Mouse (Mus musculus) hindbrain, postnatal 0 days (tissue): ENCODE measurements at regions not wholly inside any gene's neighbourhood (a gene's known extent, or its start where the extent isn't known, plus 50 kb on each side); places are given as distances from the start of the nearest gene placed in this dataset.
A peak's percentile ranks its signal among the peaks of the same experiment; 100 is the strongest.

Experiments used
- ATAC-seq: fragments of 200-750 bp; cut with Nextera tagmentation; 2 replicates; pipeline ENCODE4 v1.8.0; 2017; ENCODE audit warnings: mild to moderate bottlenecking, moderate TSS enrichment, moderate library complexity
- DNase-seq: peaks from one replicate; pipeline ENCODE4 v3.0.0-alpha.2; 2015; ENCODE audit warnings: low spot score
- H3K27ac ChIP-seq: fragments of 300-500 bp; sonication (generic); 2 replicates; pipeline ENCODE4 v1.5.1; 2014; ENCODE audit warnings: mild to moderate bottlenecking
- H3K27me3 ChIP-seq: fragments of 300-500 bp; sonication (generic); 2 replicates; pipeline ENCODE4 v1.6.1; 2014; ENCODE audit warnings: low read length, mixed read lengths; ENCODE audit not compliant: insufficient read depth
- H3K36me3 ChIP-seq: fragments of 300-500 bp; sonication (generic); 2 replicates; pipeline ENCODE4 v1.6.1; 2014; ENCODE audit warnings: low read length, mixed read lengths; ENCODE audit not compliant: insufficient read depth
- H3K4me1 ChIP-seq: fragments of 300-500 bp; sonication (generic); 2 replicates; pipeline ENCODE4 v1.6.1; 2014; ENCODE audit warnings: antibody characterized with exemption, low read length, mixed read lengths; ENCODE audit not compliant: insufficient read depth
- H3K4me2 ChIP-seq: fragments of 300-500 bp; sonication (generic); 2 replicates; pipeline ENCODE4 v1.6.1; 2014; ENCODE audit warnings: low read depth, mild to moderate bottlenecking, low read length, moderate library complexity, mixed read lengths
- H3K4me3 ChIP-seq: fragments of 300-500 bp; sonication (generic); 2 replicates; pipeline ENCODE4 v1.5.1; 2014; ENCODE audit warnings: low read length
- H3K9ac ChIP-seq: fragments of 300-500 bp; sonication (generic); replicated peaks from 2 replicates; pipeline ENCODE4 v1.6.1; 2014; ENCODE audit warnings: mild to moderate bottlenecking, low read length, moderate library complexity, mixed read lengths
- H3K9me3 ChIP-seq: fragments of 300-500 bp; sonication (generic); 2 replicates; pipeline ENCODE4 v1.6.1; 2016; ENCODE audit warnings: low read length, mixed read lengths
- CTCF ChIP-seq: IDR thresholded peaks from 2 replicates; pipeline ENCODE4 v1.5.1; 2016; ENCODE audit warnings: antibody characterized with exemption, control low read depth, low read depth
- WGBS: fragments of 180-500 bp; shearing (Covaris S2); extraction: QIAGEN DNeasy Blood & Tissue Kit; methylation state at CpG from one replicate; pipeline ENCODE4 v1.1.7; 2014; 5-methylcytosine and 5-hydroxymethylcytosine counted together

- Histone ChIP-seq H3K4me2 (no peak overlapping the region), H3K27ac (no peak overlapping the region), H3K4me1 (no peaks in the 10 kb centered on the region), H3K4me3 (no peak overlapping the region), H3K9me3 (no peaks in the 10 kb centered on the region), H3K27me3 (no peaks in the 10 kb centered on the region), H3K9ac (no peak overlapping the region), H3K36me3 (no peaks in the 10 kb centered on the region)
- WGBS, result 67% methylated on average over 2 of the region's 2 CpGs
- no peak for DNase-seq
- no peak for TF ChIP-seq CTCF
- ATAC-seq, result no peak
These were observed 61.3 kb downstream of the Tmem17 start for GRCm38 (mm10) chr11:22573166-22573565.

GRCm38 (mm10) chr11:22573802-22574201 is 61.9 kb downstream of the Tmem17 start:
- 70% methylated on average over 3 of the region's 3 CpGs for WGBS
- H3K4me3 ChIP-seq, result no peak overlapping the region
- no peak for TF ChIP-seq CTCF
- H3K9ac ChIP-seq, result no peak overlapping the region
- no peak for DNase-seq
- H3K27me3 ChIP-seq, result no peaks in the 10 kb centered on the region
- H3K4me2 ChIP-seq, result no peak overlapping the region
- H3K27ac ChIP-seq, result no peak overlapping the region
- no peaks in the 10 kb centered on the region for H3K36me3 ChIP-seq
- no peaks in the 10 kb centered on the region for H3K4me1 ChIP-seq
- no peak for ATAC-seq
- H3K9me3 ChIP-seq, result no peaks in the 10 kb centered on the region

DNA sequence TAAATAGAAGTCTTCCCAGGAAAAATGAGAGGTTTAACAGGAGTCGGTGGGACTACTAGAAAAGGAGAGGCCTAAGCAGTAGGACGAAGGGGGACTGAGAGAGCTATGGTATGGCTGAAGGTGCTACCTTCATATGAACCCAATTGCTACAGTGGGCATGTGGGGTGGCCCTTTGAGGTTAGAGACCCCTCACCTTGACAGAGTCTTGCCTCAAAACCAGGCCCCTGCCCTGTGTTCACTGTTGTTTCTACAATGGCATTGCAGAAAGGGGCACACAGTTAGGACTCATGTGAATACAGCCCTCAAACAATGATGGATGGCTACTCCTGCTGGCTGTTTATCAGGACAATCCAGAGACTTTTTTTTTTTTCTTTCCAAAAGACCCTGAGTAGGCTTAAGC is 62.6 kb downstream of the Tmem17 start:
- no peak for TF ChIP-seq CTCF
- H3K27ac ChIP-seq, result no peak overlapping the region
- H3K36me3 ChIP-seq, result no peaks in the 10 kb centered on the region
- no peak overlapping the region for H3K9ac ChIP-seq
- ATAC-seq (no peak), DNase-seq (no peak)
- no peaks in the 10 kb centered on the region for H3K4me1 ChIP-seq
- no peak overlapping the region for H3K4me3 ChIP-seq
- no peaks in the 10 kb centered on the region for H3K9me3 ChIP-seq
- WGBS, result 86% methylated on average over 2 of the region's 2 CpGs
- H3K4me2 ChIP-seq, result no peak overlapping the region
- H3K27me3 ChIP-seq, result no peaks in the 10 kb centered on the region

GRCm38 (mm10) chr11:22584100-22584487 is 72.2 kb downstream of the Tmem17 start:
- no peak for TF ChIP-seq CTCF
- H3K27ac ChIP-seq, result peak overlapping the region; percentile 84
- peak; percentile 72 for ATAC-seq
- H3K9me3 ChIP-seq, result no peaks in the 10 kb centered on the region
- H3K9ac ChIP-seq, result no peak overlapping the region
- no peak for DNase-seq
- no peak overlapping the region for H3K4me3 ChIP-seq
- 2% methylated on average over 5 of the region's 5 CpGs for WGBS
- H3K4me2 ChIP-seq, result peak overlapping the region; percentile 45
- H3K36me3 ChIP-seq, result no peaks in the 10 kb centered on the region
- H3K4me1 ChIP-seq, result peaks cover 18% of the 10 kb centered on the region
- H3K27me3 ChIP-seq, result no peaks in the 10 kb centered on the region

- no peak for TF ChIP-seq CTCF
- Histone ChIP-seq H3K9ac (peak overlapping the region; percentile 9; the same call in 1 of the 2 replicates), H3K9me3 (no peaks in the 10 kb centered on the region), H3K27ac (peak overlapping the region; percentile 84), H3K27me3 (no peaks in the 10 kb centered on the region), H3K36me3 (no peaks in the 10 kb centered on the region), H3K4me1 (peaks cover 19% of the 10 kb centered on the region), H3K4me2 (peak overlapping the region; percentile 45), H3K4me3 (no peak overlapping the region)
- 3% methylated on average over 14 of the region's 14 CpGs for WGBS
- ATAC-seq (peak; percentile 88), DNase-seq (peak; percentile 84)
These were observed 72.7 kb downstream of the Tmem17 start for GRCm38 (mm10) chr11:22584488-22585158.

- ATAC-seq (peak; percentile 73), DNase-seq (peak; percentile 79)
- Histone ChIP-seq H3K27me3 (no peaks in the 10 kb centered on the region), H3K4me1 (peaks cover 19% of the 10 kb centered on the region), H3K9me3 (no peaks in the 10 kb centered on the region), H3K36me3 (no peaks in the 10 kb centered on the region), H3K9ac (no peak overlapping the region), H3K4me2 (no peak overlapping the region), H3K4me3 (no peak overlapping the region), H3K27ac (peak overlapping the region; percentile 69)
- WGBS, result 28% methylated on average over 7 of the region's 7 CpGs
- TF ChIP-seq CTCF, result no peak
These were observed 75.9 kb downstream of the Tmem17 start for GRCm38 (mm10) chr11:22587691-22588241.

GRCm38 (mm10) chr11:22588546-22588945 is 76.7 kb downstream of the Tmem17 start:
- H3K4me1 ChIP-seq, result peaks cover 19% of the 10 kb centered on the region
- H3K27me3 ChIP-seq, result no peaks in the 10 kb centered on the region
- ATAC-seq, result peak; percentile 14; the same call in 1 of the 2 replicates
- no peak for TF ChIP-seq CTCF
- H3K9ac ChIP-seq, result no peak overlapping the region
- peak overlapping the region; percentile 69; the same call in 1 of the 2 replicates for H3K27ac ChIP-seq
- H3K9me3 ChIP-seq, result no peaks in the 10 kb centered on the region
- H3K36me3 ChIP-seq, result no peaks in the 10 kb centered on the region
- WGBS, result 22% methylated on average over 2 of the region's 2 CpGs
- DNase-seq, result peak; percentile 48
- H3K4me2 ChIP-seq, result no peak overlapping the region
- no peak overlapping the region for H3K4me3 ChIP-seq
